Mouse (Mus musculus) layer of hippocampus, postnatal 14 days (tissue): Measurements from ENCODE around the gene Ccdc189. TPM values are rescaled to one million over a fixed set of nuclear protein-coding genes. Genes with fewer than 3 reads are reported as not detected.
"Not testable (repeated sequence)": the region's sequence is repeated elsewhere in the genome, so short reads cannot be mapped to it uniquely, and the experiment has no call there.

ENCODE experiments used
- DNase-seq, 2 experiments: peaks; one replicate each; pipeline ENCODE4 v3.0.0; 2021 to 2022; ENCODE audit warnings: low spot score in 2 of 2, mixed read lengths in 1 of 2
- long read RNA-seq, 2 experiments: library from polyadenylated mRNA; stranded (forward); transcript quantifications; one replicate each; pipeline ENCODE4 v2.0.0; 2021
- total RNA-seq, 2 experiments: library from RNA; stranded (reverse); gene quantifications; 2 replicates each; pipeline ENCODE4 v1.2.3; 2021

The Ccdc189 gene
- total RNA-seq = 10 to 100 TPM in 1 of 2 experiments, 1 to 10 TPM in 1; 9.3 to 12.4 TPM
- long read RNA-seq, experiment 1, partial matches to known transcripts = 1 of 6 reads
- long read RNA-seq, experiment 1, other reads (novel, unspliced or antisense) = 2 of 6 reads
- long read RNA-seq, experiment 2, transcript Ccdc189-201 (9 exons, 2,536 nt) = major isoform, 7 of 12 reads
- long read RNA-seq, experiment 2, partial matches to known transcripts = 1 of 12 reads
- long read RNA-seq, experiment 2, other reads (novel, unspliced or antisense) = 4 of 12 reads

DNA sequence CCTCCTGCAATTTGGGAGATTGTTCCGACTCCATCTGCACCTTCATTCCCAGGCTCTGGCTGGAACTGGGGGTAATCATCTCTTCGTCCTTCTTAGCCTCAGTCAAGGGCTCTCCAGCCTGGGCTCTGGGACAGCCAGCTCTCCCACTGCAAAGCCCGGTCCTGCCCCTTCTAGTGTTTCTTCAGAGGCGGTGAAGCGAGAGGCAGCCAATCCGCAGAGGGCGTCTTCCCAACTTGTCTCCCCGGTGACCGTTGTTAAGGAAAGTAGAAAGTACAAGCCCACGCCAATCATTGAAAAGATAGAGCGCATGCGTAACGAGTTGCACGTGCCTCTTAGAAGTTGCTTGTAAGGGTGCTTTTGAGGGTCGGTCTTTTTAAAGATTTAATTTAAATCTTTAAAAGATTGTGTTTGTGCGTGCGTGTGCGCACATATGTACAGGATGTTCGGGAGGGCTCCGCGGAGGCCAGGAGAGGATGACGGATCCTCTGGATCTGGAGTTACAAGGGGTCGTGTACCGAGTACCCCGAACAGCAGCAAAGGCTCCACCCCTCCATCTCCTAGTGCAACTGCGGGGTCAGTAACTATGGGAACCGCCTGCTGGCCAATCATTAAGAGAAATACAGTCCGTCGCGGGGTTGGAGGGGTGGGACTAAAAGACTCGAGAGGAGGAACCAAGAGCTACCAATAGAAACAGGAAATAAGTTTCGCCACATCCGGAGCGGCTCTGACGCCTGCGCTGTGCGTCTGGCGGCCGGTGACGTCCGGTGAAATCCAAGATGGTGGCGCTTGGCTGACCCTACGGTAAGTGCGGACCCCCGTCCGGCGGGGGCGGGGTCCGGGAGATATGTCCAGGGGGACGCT, at the start of gene Ccdc189, which contains the start of gene Rnf40:
TSS of gene Ccdc189 (minus strand) at position 585 of the 861 bp plus-strand sequence.
TSS of gene Rnf40 (plus strand) at position 757 of the 861 bp plus-strand sequence.
- peak; percentile 95 to 98 for DNase-seq

DNA sequence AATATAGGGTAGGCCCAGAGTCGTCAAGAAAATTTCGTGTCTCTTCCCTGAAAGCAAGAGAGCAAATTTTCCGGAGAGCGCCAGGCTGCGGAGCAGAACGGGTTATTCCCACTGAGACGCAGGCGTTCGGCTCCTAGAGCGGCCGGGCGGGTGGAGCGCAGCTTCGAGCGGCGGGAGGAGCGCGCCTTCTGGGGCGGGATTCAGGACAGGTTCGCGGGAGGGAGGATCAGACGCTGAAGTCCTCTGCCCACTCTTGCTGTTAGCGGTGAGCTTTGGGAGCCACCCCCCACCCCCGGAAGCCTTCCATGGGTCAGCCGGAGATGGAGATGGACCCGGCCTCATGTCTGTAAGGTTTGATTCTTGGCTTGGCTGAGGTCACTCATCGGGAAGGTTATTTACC, 48.6 kb upstream of the Ccdc189 start:
- peak; percentile 69 to 76 for DNase-seq

DNA sequence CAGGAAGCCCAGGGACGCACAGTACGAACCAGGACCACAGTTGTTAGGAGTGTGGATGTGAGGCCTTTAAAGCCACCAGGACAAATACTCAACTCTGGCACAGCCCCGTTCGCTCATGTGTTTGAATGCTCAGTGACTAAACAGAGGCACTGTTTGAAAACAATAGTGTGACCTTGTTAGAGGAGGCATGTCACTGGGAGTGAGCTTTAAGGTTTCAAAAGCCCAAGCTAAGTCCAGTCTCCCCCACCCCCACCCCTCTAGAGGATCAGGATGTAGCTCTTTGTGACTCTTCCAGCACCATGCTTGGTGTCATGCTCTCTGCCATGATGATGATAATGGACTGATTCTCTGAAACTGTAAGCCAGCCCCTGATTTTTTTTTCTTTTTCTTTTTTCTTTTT, 43.0 kb upstream of the Ccdc189 start:
- no peak for DNase-seq

DNA sequence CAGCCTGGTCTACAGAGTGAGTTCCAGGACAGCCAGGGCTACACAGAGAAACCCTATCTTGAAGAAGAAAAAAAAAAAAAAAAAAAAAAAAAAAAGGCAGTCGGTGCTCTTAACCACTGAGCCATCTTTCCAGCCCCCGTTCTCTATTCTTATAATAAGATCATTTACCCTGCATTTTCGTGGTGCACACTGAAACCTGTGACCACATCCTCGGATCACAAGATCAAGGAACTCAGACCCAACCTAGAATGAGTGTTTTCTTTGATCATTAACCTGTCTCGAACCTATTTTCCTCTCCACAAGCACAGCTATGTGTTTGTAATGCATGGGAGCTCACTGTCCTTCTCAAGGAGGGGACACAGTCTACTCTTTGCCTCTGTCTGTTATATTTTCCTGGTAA, 40.3 kb upstream of the Ccdc189 start:
- no peak for DNase-seq

DNA sequence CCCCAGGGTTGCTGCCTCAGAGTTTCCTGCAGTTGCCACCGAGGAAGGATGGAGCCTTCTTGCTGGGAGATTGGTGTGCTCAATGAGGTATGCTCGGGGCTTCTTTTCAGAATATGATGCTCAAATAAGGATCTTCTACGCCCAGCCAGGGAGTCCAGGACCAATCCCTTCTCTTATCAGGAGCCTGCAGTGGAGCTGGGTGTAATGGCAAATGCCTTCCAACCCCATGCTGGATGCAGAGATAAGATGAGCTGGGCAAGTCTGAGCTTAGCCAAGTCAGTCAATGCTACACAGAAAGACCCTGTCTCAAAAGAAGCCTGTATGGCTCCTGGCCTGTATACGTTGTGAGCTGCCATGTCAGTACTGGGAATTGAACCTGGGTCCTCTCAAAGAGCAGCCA, 38.1 kb upstream of the Ccdc189 start:
- DNase-seq = no peak

DNA sequence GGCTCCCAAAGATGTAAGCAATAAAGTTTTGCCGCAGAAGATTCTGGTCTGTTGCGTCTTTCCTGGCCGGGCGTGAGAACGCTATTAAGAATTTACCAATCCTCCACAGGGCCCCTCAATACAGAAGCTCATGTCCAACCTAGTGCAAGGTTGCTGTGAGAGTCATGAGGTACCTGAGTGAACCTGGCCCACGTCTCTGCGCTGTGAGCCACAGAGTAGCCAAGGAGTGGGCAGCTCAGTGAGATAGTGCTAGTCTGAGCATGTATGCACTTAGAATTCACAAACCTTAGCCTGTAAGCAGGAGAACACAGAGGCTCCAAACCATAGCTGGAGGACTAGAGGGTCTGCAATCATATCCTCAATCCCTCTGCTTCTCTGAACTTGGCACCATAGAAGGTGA, 37.6 kb upstream of the Ccdc189 start:
- DNase-seq = no peak

DNA sequence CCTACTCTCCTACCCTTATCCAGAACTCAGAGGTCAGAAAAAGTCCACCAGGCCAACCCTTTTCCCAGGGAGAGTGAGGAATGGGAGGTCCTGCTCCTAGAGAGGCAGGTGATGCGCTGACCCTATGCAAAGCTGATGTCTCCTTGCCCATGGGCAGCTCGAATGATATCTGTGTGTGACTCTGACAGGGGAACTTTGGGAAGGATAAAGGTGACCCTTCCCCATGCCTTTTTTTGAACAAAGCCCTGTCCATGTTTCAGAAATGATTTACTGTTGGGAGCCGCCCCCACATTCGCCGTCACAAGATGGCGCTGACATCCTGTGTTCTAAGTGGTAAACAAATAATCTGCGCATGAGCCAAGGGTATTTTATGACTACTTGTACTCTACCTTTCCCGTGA, 30.0 kb upstream of the Ccdc189 start:
- DNase-seq = not testable (repeated sequence)

DNA sequence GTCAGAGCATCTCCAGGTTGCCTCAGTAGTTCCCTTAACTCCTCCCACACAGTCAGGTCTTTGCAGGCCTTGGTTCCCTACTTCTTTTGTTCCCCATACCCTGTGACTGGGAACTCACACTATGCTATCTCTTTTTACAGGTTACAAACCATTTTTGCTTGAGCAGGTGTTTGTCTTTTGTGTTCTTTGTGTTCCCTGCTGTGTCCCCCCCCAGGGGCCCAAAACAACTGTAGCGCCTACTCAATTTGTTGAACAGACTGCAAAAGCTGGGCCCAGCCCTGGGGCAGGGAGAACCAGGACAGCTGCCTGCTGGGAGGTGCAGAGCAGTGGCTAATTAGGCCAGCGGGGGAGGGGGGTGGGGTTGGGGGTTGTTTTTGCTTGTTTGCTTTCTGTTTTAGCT, 29.6 kb upstream of the Ccdc189 start:
- no peak for DNase-seq

DNA sequence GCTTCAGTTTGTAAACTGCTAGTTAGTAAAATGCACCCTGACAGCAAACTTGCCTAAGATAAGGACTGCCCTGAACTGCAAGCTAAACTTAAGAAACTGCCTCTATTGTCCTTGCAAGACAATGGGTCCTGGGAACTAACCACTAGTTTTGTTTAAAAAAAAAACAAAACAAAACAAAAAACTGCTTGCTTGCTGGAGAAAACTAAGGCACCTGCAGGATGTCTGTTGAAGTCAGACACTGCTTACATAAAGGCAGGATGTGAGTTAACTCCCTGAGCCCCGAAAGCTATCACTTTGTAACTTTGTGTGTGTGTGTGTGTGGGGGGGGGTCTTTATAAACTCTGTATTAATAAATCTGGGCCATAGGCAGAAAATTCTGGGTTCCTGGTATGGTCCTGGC, 28.5 kb upstream of the Ccdc189 start:
- no peak for DNase-seq

DNA sequence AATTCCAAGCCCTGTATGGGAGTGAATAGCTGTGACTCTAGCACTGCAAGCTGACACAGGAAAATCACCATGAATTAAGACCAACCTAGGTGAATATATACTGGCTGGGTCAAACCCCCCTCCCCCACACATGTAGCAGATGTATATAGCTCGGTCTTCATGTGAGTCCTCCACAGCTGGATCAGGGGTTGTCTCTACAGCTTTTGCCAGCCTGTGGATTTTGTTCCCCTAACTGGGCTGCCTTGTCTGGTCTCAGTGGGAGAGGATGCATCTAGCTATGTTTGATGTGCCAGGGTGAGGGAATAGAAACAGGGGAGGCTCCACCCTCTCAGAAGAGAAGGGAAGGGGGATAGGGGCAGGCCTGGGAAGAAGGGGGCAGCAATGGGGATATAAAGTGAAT, 27.9 kb upstream of the Ccdc189 start:
- no peak for DNase-seq

DNA sequence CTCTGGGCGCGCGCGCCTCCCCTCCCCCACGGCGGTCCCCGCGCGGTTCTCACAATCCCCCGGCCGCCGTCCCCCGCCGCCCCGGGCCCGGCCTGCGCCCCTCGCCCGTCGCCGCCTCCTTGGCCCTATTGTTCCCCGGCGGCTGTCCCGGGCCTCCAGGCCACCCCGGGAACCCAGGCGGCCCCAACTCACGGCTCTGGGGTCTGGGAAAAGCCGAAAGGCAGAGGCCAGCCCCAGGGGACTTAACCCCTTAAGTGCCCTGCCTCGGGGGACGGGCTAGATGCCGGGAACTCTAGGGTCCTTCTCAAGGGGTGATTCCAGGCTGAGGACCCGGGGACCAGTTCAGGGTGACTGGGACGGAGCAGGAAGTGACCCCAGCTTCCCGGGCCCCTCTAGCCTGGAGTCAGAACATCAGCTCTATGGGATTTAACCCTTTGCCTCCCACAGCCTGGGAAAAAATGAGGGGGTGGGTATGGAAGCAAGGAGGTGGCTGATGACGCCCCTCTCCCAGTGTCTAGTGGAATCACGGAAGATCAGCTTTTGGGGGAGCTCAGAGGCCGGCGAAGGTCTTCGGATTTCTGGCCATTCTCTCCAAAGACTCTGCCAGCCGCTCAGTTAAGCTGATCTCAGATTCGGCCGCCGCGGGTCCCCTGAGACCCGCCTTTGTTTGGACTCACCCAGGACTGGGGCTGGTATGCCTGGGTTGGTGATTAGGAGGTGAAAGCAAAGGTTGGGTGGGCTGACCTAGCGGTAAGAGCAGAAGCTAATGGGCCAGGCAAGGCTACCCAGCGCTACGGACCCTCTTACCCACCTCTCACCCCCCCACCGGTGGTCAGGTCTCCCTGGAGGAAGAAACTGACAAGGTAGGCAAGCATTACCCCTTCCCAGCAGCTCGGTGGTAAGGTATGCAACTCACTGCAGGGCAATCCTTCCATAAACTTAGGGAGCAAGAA, 26.8 kb upstream of the Ccdc189 start, which contains the start of gene Zfp629:
TSS of gene Zfp629 (minus strand) at position 907 of the 953 bp plus-strand sequence.
- peak; percentile 82 to 89 for DNase-seq

DNA sequence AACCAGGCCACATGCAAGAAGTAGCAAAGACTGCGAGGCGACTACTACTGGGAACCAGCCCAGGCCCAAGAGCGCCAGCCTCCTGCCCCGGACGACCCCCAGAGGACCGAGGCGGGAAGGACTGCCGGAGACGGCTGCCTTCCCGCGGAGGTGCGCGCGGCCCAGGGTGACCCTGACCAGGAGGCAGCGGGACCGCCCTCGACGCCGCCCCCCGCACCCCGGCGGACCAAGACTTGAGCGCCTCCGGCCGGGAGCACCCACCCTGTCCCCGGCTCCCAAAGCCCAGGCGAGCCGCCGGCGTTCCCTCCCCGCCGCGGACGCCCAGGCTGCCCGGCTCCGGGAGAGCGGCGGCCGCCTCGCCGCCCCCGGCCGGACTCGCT, 26.1 kb upstream of the Ccdc189 start:
- DNase-seq = no peak

DNA sequence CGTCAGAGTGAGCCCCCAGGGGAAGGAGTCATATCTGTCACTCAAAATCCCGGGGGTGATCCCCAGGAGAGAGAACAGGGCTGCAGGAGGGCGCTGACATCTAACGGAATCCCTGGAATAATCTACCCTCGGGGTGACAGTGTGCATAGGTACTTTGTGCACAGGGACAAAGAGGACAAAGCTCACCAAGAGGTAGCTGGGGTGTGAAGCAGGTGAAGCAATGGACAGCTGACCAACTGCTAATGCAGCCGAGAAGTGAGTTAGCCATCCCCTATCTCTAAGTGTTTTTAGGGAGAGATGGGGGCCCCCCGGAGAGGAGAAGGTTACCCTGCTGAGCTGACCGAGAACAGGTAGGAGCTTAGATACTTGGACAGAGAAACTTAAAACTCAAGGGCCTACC, 25.7 kb upstream of the Ccdc189 start:
- no peak for DNase-seq

DNA sequence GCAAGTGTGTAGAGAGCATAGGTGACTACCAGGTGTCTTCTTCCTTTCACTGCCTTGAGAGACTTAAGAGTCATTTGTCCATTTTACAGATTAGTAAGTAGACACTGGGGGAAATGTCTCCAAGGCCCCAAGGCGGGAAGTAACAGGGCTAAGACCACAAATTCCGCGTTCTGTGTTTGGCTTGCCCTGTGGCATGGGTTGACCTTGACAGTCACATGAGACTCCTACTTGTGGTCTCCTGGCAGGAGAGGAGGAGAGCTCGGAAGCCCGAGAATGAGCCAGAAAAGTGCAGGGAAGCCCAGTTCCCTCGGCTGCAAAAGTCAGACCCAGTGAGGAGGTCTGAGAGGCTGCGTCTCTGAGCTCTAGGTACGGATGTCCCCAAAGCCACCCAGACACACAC, 25.1 kb upstream of the Ccdc189 start:
- no peak for DNase-seq

DNA sequence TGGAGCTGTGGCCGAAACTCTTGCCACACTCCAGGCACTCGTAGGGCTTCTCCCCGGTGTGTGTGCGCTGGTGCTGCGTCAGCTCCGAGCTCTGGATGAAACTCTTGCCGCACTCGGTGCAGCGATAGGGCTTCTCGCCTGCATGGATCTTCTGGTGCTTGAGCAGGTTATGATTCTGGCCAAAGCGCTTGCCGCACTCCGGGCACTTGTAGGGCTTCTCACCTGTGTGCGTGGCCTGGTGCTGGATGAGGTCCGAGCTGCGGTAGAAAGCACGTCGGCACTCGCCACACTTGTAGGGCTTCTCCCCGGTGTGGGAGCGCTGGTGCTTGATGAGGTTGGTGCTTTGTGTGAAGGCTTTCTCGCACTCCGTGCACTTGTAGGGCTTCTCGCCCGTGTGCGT, 23.2 kb upstream of the Ccdc189 start:
- DNase-seq = no peak

DNA sequence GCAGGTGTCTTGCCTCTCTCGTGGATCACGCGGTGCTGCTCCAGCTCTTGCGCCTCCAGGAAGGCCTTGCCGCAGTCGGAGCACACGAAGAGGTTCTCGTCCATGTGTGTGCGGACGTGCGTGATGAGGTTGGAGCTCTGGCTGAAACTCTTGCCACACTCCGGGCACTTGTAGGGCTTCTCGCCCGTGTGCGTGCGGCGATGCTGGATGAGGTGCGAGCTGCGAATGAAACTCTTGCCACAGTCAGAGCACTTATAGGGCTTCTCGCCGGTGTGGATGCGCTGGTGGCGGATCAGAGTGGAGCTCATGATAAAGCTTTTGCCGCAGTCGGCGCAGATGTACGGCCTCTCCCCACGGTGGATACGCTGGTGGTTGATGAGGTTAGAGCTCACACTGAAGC, 22.6 kb upstream of the Ccdc189 start:
- no peak for DNase-seq

DNA sequence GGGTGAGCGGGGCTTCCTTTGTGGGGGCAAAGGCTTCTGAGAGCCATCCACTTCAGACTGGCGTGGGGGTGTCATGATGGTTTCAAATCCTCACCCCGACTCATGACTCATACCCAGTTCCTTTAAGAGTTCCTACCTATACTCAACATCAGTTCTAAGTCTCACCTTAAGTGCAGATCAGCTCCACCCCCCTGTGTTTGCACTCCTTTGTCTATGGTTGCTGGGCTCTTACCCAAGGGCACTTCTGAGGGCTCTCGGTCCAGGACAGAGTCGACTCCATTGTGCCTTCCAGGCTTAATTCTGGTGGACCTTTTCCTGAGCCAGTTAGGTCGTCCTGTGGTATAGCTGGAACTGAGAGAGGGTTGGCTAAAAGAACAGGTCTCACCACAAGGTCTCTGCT, 18.8 kb upstream of the Ccdc189 start:
- no peak for DNase-seq

DNA sequence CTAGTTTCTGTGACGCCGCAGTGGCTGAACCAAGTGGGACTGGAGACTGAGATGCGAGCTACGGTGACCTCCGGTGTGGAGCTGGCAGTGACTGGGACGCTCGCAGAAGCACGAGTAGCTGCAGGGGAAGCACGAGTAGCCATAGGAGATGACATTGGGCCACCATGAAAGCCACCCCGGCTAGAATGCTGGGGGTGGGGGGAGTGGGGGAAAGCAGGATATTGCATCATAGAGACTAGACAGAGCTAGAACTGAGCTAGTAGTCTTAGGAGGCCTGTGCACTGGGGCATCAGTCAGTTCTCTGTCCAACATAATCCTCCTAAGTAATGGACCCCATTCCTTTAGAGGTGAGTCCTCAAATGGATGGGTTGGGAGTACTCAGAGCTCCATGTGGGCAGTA, 15.9 kb upstream of the Ccdc189 start:
- DNase-seq = no peak

DNA sequence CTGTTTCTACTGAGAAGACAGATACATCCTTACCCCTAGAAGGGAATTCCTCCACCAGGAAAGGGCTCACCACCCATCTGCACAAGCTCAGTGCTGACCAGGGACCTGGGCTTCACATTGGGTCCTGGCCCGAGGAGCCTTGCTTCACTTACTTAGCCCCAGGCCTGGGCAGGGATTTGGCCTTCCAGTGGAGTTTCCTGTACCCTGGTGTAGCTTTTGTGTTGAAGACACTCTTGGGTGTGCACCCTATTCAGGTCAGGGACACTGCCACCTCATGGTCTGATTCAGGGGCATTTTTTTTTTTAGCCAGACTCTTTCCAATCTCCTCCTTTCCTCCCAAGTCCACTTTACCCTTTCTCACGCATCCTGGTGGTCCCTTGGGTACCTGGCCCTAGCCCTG, 14.5 kb upstream of the Ccdc189 start:
- no peak for DNase-seq

DNA sequence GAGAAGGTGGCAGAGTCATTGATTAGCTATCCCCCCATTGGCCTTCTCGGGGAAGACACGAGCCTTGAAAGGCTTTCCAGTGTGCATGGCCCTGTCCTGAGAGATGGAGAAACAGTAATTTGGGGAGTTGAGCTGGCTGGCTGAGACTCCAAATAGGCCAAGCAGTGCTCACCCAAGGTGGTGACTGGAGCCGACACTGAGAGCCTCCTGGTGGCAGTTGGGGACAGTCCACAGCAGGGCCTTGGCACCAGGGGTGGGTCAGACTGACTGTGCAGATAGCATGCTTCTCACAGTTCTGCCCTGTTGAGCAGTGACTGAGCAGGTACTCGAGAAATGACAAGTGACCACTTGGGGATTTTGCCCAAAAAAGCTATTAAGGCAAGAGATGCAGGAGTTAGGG, 13.3 kb upstream of the Ccdc189 start:
- DNase-seq = no peak

DNA sequence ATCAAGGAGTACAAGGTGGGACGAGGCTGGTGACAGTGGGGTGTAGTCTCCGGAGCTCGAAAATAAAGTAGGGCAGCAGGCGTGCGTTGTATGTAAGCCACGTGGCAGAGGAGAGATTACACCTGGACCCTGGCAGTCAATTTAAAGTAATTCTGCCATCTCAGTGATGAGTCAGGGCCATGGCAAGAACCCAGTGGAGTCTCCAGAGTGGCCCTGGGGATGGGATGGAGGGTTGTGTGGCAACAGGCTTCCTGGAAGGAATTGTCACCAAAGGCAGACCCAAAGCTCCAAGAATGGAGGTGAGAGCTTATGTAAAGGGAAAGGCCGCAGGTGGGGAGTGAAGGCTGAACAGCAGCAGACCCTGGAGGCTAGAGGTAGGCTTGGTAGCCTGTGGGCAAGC, 12.2 kb upstream of the Ccdc189 start:
- no peak for DNase-seq
